Mouse (Mus musculus): ENCODE measurements around the gene Csnk1d. TPM values are rescaled to one million over a fixed set of nuclear protein-coding genes. Genes with fewer than 3 reads are reported as not detected.

Gene Csnk1d
- polyA plus RNA-seq, 1 experiment from 2014 or later: 78.9 TPM

DNA sequence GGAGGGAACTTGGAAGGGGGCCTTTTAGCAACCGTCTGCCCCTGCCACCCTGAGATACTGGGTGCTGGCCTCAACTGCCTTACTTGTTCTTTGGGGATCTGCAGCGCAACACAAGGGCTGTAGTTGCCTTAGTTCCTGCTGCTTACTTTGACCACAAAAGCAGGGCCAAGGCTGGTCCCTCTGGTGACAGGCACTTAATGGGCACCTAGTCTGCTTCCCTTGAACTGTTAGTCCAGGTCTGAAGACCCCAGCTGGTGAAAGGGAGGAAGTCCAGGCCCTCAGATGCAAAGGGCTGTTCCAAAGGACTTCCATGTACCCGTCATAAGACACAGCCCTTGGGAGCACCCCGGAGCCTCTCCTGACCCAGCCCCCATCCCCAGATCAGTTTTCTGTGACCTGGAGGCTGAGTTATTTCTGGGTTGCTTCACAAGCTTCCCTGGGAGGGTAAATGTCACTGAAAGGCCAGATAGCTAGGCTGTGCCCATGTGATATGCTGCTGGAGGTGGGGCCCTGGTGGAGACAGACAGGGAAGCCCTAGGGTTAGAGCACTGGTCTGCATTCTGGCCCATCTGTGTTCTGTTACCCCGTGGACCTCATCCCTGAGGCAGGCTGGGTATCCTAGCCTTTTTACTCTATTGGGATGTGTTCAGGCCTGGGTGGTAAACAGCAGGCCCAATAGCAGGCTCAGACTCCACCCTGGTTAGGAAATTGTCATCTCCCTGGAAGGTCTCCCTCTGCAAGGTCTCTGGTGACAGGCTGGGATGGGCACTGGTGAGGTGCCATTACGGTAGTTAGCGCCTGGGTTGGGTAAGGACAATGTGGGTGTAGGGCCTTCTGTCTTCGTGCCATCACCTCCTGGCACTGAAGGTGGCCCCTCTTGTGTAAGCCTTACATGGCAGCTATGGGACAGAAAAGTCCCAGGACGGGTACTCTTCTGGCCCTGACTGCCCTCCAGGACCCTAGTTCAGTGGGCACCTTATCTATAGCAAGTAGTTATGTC, 39.1 kb downstream of the Csnk1d start:
- Histone ChIP-seq H3K27me3 (ENCODE audit: control insufficient read depth, insufficient read depth, low read length) (no peaks in the 10 kb centered on the region), H3K36me3 (ENCODE audit: control insufficient read depth, insufficient read depth, low read length) (peaks cover 16% of the 10 kb centered on the region), H3K9ac (ENCODE audit: low read depth, low read length) (no peak overlapping the region), H3K4me2 (replicated peaks; ENCODE audit: low read depth, low read length) (peak overlapping the region; percentile 73), H3K4me3 (ENCODE audit: low read length) (no peak overlapping the region), H3K4me1 (ENCODE audit: control insufficient read depth, insufficient read depth, low read length) (peaks cover 28% of the 10 kb centered on the region), H3K27ac (ENCODE audit: low read depth, low read length) (no peak overlapping the region), H3K9me3 (ENCODE audit: control insufficient read depth, low read length) (no peaks in the 10 kb centered on the region)
- no peak for ATAC-seq (ENCODE audit: low FRiP score, low TSS enrichment)
- 69% methylated on average over 9 of the region's 9 CpGs for WGBS

GRCm38 (mm10) chr11:120951237-120951636, 39.9 kb downstream of the Csnk1d start:
- no peaks in the 10 kb centered on the region for H3K9me3 ChIP-seq (ENCODE audit: control insufficient read depth, low read length)
- no peak; the same call in 1 of the 2 replicates for ATAC-seq (ENCODE audit: low FRiP score, low TSS enrichment)
- H3K4me2 ChIP-seq (replicated peaks; ENCODE audit: low read depth, low read length): peak overlapping the region; percentile 73
- H3K27me3 ChIP-seq (ENCODE audit: control insufficient read depth, insufficient read depth, low read length): no peaks in the 10 kb centered on the region
- peaks cover 28% of the 10 kb centered on the region for H3K4me1 ChIP-seq (ENCODE audit: control insufficient read depth, insufficient read depth, low read length)
- peak overlapping the region; percentile 66; the same call in 1 of the 2 replicates for H3K9ac ChIP-seq (ENCODE audit: low read depth, low read length)
- H3K36me3 ChIP-seq (ENCODE audit: control insufficient read depth, insufficient read depth, low read length): peaks cover 8% of the 10 kb centered on the region
- 25% methylated on average over 8 of the region's 8 CpGs for WGBS
- peak overlapping the region; percentile 42; the same call in 1 of the 2 replicates for H3K27ac ChIP-seq (ENCODE audit: low read depth, low read length)
- peak overlapping the region; percentile 57 for H3K4me3 ChIP-seq (ENCODE audit: low read length)

DNA sequence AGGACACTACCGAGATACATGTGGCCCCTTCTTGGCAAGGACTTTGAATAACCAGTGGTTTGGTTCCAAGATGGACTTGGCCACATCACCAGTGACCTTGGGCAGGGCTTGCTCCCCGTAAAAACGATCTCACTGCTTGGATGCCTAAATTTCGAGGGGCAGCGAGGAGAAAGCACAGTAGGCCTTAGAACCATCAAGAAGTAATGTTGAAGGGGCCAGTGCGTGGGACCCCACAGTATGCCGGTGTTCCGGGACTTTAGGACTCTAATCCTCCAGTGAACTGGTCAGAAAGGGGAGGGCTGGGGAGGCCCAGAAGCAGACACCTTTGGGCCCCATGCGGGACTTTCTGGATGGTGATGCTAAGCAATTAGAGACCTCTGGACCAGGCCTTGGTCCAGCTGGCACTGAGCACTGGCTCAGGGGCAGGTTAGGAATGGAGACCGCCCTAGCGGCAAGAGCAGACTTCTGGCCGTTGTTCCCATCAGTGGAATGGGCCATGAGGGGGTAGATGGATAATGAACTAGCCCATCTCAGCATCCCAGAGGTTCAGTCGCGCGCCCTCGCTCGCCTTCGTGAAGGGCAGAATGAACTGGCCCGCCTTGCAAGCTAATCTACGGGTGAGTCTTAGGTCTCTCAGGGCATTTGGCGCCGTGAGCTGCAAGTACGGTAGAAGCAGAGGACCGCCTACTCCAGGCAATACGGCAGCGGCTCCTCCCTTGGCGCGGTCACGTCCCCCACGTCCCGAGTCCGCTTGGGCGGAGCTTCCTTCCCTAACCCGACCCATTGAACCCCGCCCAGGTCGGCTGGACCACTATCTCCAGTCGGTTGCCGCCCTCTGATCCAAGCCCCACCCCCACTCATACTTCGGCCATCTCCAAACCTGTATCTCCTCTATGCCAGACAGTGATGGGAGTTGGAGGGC, 40.6 kb downstream of the Csnk1d start:
- 2% methylated on average over 39 of the region's 39 CpGs for WGBS
- Histone ChIP-seq H3K4me3 (ENCODE audit: low read length) (peak overlapping the region; percentile 57), H3K9ac (ENCODE audit: low read depth, low read length) (peak overlapping the region; percentile 66), H3K9me3 (ENCODE audit: control insufficient read depth, low read length) (no peaks in the 10 kb centered on the region), H3K27ac (ENCODE audit: low read depth, low read length) (peak overlapping the region; percentile 42; the same call in 1 of the 2 replicates), H3K36me3 (ENCODE audit: control insufficient read depth, insufficient read depth, low read length) (peaks cover 1% of the 10 kb centered on the region; the same call in 1 of the 2 replicates), H3K4me2 (replicated peaks; ENCODE audit: low read depth, low read length) (peak overlapping the region; percentile 73), H3K27me3 (ENCODE audit: control insufficient read depth, insufficient read depth, low read length) (no peaks in the 10 kb centered on the region), H3K4me1 (ENCODE audit: control insufficient read depth, insufficient read depth, low read length) (peaks cover 28% of the 10 kb centered on the region)
- peak; percentile 86 for ATAC-seq (ENCODE audit: low FRiP score, low TSS enrichment)

GRCm38 (mm10) chr11:120949863-120950262, 41.3 kb downstream of the Csnk1d start:
- H3K27ac ChIP-seq (ENCODE audit: low read depth, low read length): no peak overlapping the region
- no peak for ATAC-seq (ENCODE audit: low FRiP score, low TSS enrichment)
- WGBS: 16% methylated on average over 10 of the region's 10 CpGs

DNA sequence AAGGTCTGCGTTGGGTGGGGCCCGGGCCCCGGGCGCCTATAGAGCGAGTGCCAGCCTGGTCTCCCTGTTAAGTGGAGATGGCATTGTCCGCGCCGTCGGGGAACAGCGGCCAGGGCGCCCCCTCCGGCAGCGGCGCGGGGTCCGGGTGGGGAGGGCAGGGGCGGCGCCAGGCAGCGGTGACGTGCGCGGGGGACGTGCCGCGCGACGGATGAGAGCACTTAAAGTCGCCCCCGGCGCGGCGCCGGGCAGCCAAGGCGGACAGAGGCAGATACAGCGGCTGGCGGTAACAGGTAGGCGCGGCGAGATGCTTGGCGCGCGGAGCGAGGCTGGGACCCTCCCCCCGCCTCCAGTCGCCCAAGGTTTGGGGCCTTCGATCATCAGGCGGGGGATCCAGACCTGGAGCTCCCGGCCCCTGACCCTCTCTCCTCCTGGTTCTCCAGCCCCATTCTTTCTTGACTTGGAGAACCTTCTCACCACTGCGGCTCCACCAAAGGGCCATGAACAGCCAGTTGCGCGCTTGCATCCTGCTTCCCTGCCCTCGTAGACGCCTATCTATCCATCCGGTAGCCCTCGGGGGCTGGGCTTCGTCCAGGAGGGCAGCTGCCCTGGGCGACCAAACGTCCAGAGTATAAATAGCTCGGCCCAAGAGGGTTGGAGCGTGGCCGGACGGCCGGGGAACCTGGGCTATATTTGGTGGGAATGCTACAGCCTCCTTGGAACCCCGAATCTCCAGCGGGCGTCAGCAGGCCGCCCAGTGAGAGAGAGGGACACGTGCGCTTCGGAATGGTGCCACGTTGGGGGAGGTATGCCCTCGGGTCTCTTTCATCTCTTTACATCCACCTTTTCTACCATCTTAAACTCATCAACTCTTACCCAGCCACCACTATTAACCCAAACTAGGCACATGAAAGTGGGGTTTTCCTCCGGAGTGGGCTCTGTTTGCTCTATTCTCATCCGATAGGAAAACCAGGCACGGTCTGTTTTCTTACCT, 42.0 kb downstream of the Csnk1d start:
- Histone ChIP-seq H3K27me3 (ENCODE audit: control insufficient read depth, insufficient read depth, low read length) (no peaks in the 10 kb centered on the region), H3K9ac (ENCODE audit: low read depth, low read length) (peak overlapping the region; percentile 66), H3K4me3 (ENCODE audit: low read length) (peak overlapping the region; percentile 57), H3K4me2 (replicated peaks; ENCODE audit: low read depth, low read length) (peak overlapping the region; percentile 73), H3K27ac (ENCODE audit: low read depth, low read length) (peak overlapping the region; percentile 47; the same call in 1 of the 2 replicates), H3K36me3 (ENCODE audit: control insufficient read depth, insufficient read depth, low read length) (no peaks in the 10 kb centered on the region), H3K9me3 (ENCODE audit: control insufficient read depth, low read length) (no peaks in the 10 kb centered on the region), H3K4me1 (ENCODE audit: control insufficient read depth, insufficient read depth, low read length) (peaks cover 28% of the 10 kb centered on the region)
- ATAC-seq (ENCODE audit: low FRiP score, low TSS enrichment): peak; percentile 25
- WGBS: 1% methylated on average over 64 of the region's 75 CpGs

More at GRCm38 (mm10) chr11:120949863-120950262, 41.3 kb downstream of the Csnk1d start:
- Histone ChIP-seq H3K4me1 (ENCODE audit: control insufficient read depth, insufficient read depth, low read length) (peaks cover 28% of the 10 kb centered on the region), H3K27me3 (ENCODE audit: control insufficient read depth, insufficient read depth, low read length) (no peaks in the 10 kb centered on the region), H3K4me3 (ENCODE audit: low read length) (peak overlapping the region; percentile 57), H3K9me3 (ENCODE audit: control insufficient read depth, low read length) (no peaks in the 10 kb centered on the region), H3K36me3 (ENCODE audit: control insufficient read depth, insufficient read depth, low read length) (no peaks in the 10 kb centered on the region), H3K4me2 (replicated peaks; ENCODE audit: low read depth, low read length) (peak overlapping the region; percentile 73), H3K9ac (ENCODE audit: low read depth, low read length) (peak overlapping the region; percentile 66; the same call in 1 of the 2 replicates)

DNA sequence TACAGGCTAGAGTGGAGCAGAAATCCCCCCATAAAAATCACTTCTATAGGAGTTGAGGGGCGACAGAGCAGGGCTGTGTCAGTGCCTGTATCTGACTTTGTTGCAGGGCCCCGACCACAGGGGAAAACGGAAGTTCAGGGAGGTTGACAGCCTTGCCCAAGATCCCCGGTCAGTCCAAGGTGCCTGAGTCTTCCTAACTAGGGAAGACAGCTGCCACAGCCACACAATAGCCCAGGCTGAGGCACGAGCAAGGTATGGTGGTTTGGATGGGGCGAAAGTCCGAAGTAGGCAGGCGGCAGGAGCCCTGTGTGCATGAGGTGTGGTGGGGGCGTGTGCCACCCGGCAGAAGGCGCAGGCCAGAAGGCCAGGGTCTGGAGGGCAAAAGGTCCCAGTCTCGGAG, 42.8 kb downstream of the Csnk1d start, which contains the start of gene Slc16a3:
Slc16a3 (plus strand) TSS at position 153 of the 400 bp plus-strand sequence.
- H3K9ac ChIP-seq (ENCODE audit: low read depth, low read length): peak within 1 kb of the TSS; percentile 66
- H3K9me3 ChIP-seq (ENCODE audit: control insufficient read depth, low read length): no peaks in the 10 kb centered on the region
- no peaks in the 10 kb centered on the region for H3K36me3 ChIP-seq (ENCODE audit: control insufficient read depth, insufficient read depth, low read length)
- H3K4me3 ChIP-seq (ENCODE audit: low read length): peak within 1 kb of the TSS; percentile 57
- peak within 1 kb of the TSS; percentile 73 for H3K4me2 ChIP-seq (replicated peaks; ENCODE audit: low read depth, low read length)
- H3K4me1 ChIP-seq (ENCODE audit: control insufficient read depth, insufficient read depth, low read length): peaks cover 28% of the 10 kb centered on the region
- ATAC-seq (ENCODE audit: low FRiP score, low TSS enrichment): no peak
- peak within 1 kb of the TSS; percentile 47; the same call in 1 of the 2 replicates for H3K27ac ChIP-seq (ENCODE audit: low read depth, low read length)
- H3K27me3 ChIP-seq (ENCODE audit: control insufficient read depth, insufficient read depth, low read length): no peaks in the 10 kb centered on the region
- WGBS: 23% methylated on average over 12 of the region's 12 CpGs

DNA sequence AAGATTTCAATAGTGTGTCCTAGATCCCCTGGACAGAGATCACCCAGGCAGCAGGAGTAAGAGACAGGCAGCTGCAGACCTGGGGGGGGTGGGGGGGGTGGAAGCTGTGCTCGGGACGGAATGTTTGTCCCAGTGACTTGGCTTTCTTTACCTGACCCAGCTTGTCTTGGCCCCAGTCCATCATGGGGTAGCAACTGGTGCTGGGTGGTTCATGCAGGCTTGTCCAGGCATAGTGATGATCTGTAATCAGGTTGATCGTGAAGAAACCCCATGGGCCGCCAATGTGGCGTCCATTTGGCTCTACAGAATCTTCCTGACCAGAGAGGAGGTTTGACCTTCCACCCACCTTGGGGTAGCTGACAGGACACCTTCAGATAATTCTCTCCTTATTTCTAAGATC, 45.2 kb downstream of the Csnk1d start:
- WGBS: 91% methylated on average over 5 of the region's 5 CpGs
- no peak for ATAC-seq (ENCODE audit: low FRiP score, low TSS enrichment)

More for the DNA sequence above, 45.2 kb downstream of the Csnk1d start:
- Histone ChIP-seq H3K9me3 (ENCODE audit: control insufficient read depth, low read length) (no peaks in the 10 kb centered on the region), H3K36me3 (ENCODE audit: control insufficient read depth, insufficient read depth, low read length) (no peaks in the 10 kb centered on the region), H3K4me3 (ENCODE audit: low read length) (no peak overlapping the region), H3K9ac (ENCODE audit: low read depth, low read length) (no peak overlapping the region), H3K27me3 (ENCODE audit: control insufficient read depth, insufficient read depth, low read length) (no peaks in the 10 kb centered on the region), H3K4me1 (ENCODE audit: control insufficient read depth, insufficient read depth, low read length) (peaks cover 24% of the 10 kb centered on the region), H3K27ac (ENCODE audit: low read depth, low read length) (no peak overlapping the region), H3K4me2 (replicated peaks; ENCODE audit: low read depth, low read length) (no peak overlapping the region)

Data from kidney, embryonic 14.5 days (tissue).